ENCODE assay signal across 21 mouse cellular contexts in genomic region chr17:47999403-47999802, GRCm38 (mm10). TPM values are rescaled to one million over a fixed set of nuclear protein-coding genes. Genes with fewer than 3 reads are reported as not detected.
DNase-seq lines count a peak whose midpoint lies in the region; ATAC-seq and TF ChIP-seq lines count a peak whose summit lies in the region.
"Had no signal": no experiment of that assay in that cellular context is flagged by ENCODE, and none has a peak within 500 bp of the region (broad histone marks: within the 10 kb centered on the region; RNA-seq: fewer than 3 reads in every experiment).

No protein-coding gene starts in this region.

- TF ChIP-seq CTCF in intestine, postnatal 0 days (IDR thresholded peaks at IDR 0.05; ENCODE audit: low read depth) = no peak
- TF ChIP-seq CTCF in lung, embryonic 14.5 days (IDR thresholded peaks at IDR 0.05; ENCODE audit: low read depth) = no peak

- WGBS in liver, embryonic 11.5 days = 43% methylated on average over 6 of the region's 6 CpGs
- 45% methylated on average over 6 of the region's 6 CpGs for WGBS in intestine, postnatal 0 days
- 40% methylated on average over 6 of the region's 6 CpGs for WGBS in lung, embryonic 14.5 days
- WGBS in stomach, embryonic 16.5 days = 53% methylated on average over 6 of the region's 6 CpGs
- 70% methylated on average over 6 of the region's 6 CpGs for WGBS in hindbrain, embryonic 11.5 days

- no peak overlapping the region for H3K27ac ChIP-seq in liver, embryonic 11.5 days (ENCODE audit: low read depth, low read length)
- no peak overlapping the region for H3K27ac ChIP-seq in intestine, postnatal 0 days (ENCODE audit: low read depth, low read length)
- peak overlapping the region; percentile 62 for H3K27ac ChIP-seq in lung, embryonic 14.5 days (ENCODE audit: low read depth)
- H3K27ac ChIP-seq in stomach, embryonic 16.5 days (ENCODE audit: low read length) = peak overlapping the region; percentile 23; the same call in 1 of the 2 replicates
- H3K27ac ChIP-seq in hindbrain, embryonic 11.5 days (ENCODE audit: low read depth, low read length) = no peak overlapping the region
- H3K27ac ChIP-seq: kidney, postnatal 0 days had no signal

- peak; percentile 11; the same call in 1 of the 2 replicates for ATAC-seq in liver, embryonic 11.5 days (replicated peaks; ENCODE audit: low FRiP score)
- ATAC-seq in intestine, postnatal 0 days = no peak
- no peak for ATAC-seq in lung, embryonic 14.5 days (ENCODE audit: insufficient read depth)
- ATAC-seq in stomach, embryonic 16.5 days (ENCODE audit: insufficient read depth, low FRiP score) = no peak
- ATAC-seq in erythroid progenitor cell, adult 5-6 weeks (replicated peaks; ENCODE audit: low FRiP score, poor library complexity, severe bottlenecking) = no peak
- no peak for ATAC-seq in hindbrain, embryonic 11.5 days (ENCODE audit: low FRiP score)
- ATAC-seq: forebrain, postnatal 0 days; inflammation-experienced regulatory T-cells, adult 6 months had no signal

- DNase-seq in liver, embryonic 11.5 days (ENCODE audit: low spot score) = no peak
- DNase-seq in liver = no peak
- DNase-seq in lung, embryonic 14.5 days = peak; percentile 15
- DNase-seq in hindbrain, embryonic 11.5 days (ENCODE audit: low spot score) = no peak
- DNase-seq: adrenal gland, postnatal 10 days; cerebellum, adult 2 months; forebrain, postnatal 0 days; heart, adult 18-20 months; right cerebral cortex, adult 18-20 months; thymus, postnatal 4 days had no signal

- no peaks in the 10 kb centered on the region for H3K27me3 ChIP-seq in liver, embryonic 11.5 days (replicated peaks; ENCODE audit: control insufficient read depth, insufficient read depth, low read length)
- no peaks in the 10 kb centered on the region for H3K27me3 ChIP-seq in intestine, postnatal 0 days (replicated peaks; ENCODE audit: control insufficient read depth, insufficient read depth, low read length)
- no peaks in the 10 kb centered on the region for H3K27me3 ChIP-seq in lung, embryonic 14.5 days (ENCODE audit: insufficient read depth, low read length)
- no peaks in the 10 kb centered on the region for H3K27me3 ChIP-seq in stomach, embryonic 16.5 days (ENCODE audit: control insufficient read depth, insufficient read depth, low read length)
- no peaks in the 10 kb centered on the region for H3K27me3 ChIP-seq in hindbrain, embryonic 11.5 days (ENCODE audit: control insufficient read depth, insufficient read depth, low read length)

- H3K4me1 ChIP-seq in liver, embryonic 11.5 days (replicated peaks; ENCODE audit: control insufficient read depth, insufficient read depth, low read length) = peaks cover 44% of the 10 kb centered on the region
- H3K4me1 ChIP-seq in intestine, postnatal 0 days (replicated peaks; ENCODE audit: control insufficient read depth, insufficient read depth, low read length) = 0 out of 2 replicates have a peak, but pooled peaks cover 6% of the 10 kb centered on the region
- peaks cover 18% of the 10 kb centered on the region for H3K4me1 ChIP-seq in lung, embryonic 14.5 days (ENCODE audit: insufficient read depth)
- H3K4me1 ChIP-seq in stomach, embryonic 16.5 days (ENCODE audit: control insufficient read depth, insufficient read depth, low read length) = peaks cover 33% of the 10 kb centered on the region
- H3K4me1 ChIP-seq in hindbrain, embryonic 11.5 days (replicated peaks; ENCODE audit: control insufficient read depth, insufficient read depth, low read length) = no peaks in the 10 kb centered on the region

- no peaks in the 10 kb centered on the region for H3K9me3 ChIP-seq in liver, embryonic 11.5 days (ENCODE audit: control insufficient read depth, low read length)
- H3K9me3 ChIP-seq in intestine, postnatal 0 days (ENCODE audit: control insufficient read depth) = no peaks in the 10 kb centered on the region
- H3K9me3 ChIP-seq in lung, embryonic 14.5 days (ENCODE audit: low read depth, low read length) = no peaks in the 10 kb centered on the region
- no peaks in the 10 kb centered on the region for H3K9me3 ChIP-seq in stomach, embryonic 16.5 days (replicated peaks; ENCODE audit: control insufficient read depth, low read length)
- no peaks in the 10 kb centered on the region for H3K9me3 ChIP-seq in hindbrain, embryonic 11.5 days (ENCODE audit: control insufficient read depth, low read length)

- H3K4me3 ChIP-seq in liver, embryonic 11.5 days (ENCODE audit: low read depth, low read length) = no peak overlapping the region
- no peak overlapping the region for H3K4me3 ChIP-seq in intestine, postnatal 0 days (ENCODE audit: low read depth, low read length)
- no peak overlapping the region for H3K4me3 ChIP-seq in lung, embryonic 14.5 days (ENCODE audit: low read depth, low read length)
- no peak overlapping the region for H3K4me3 ChIP-seq in stomach, embryonic 16.5 days (replicated peaks; ENCODE audit: low read length)
- no peak overlapping the region for H3K4me3 ChIP-seq in hindbrain, embryonic 11.5 days (ENCODE audit: low read depth, low read length)

- peak overlapping the region; percentile 53 for H3K9ac ChIP-seq in liver, embryonic 11.5 days (ENCODE audit: low read depth, low read length)
- H3K9ac ChIP-seq in intestine, postnatal 0 days (ENCODE audit: low read depth, low read length) = no peak overlapping the region
- H3K9ac ChIP-seq in lung, embryonic 14.5 days = no peak overlapping the region
- no peak overlapping the region; the same call in 1 of the 2 replicates for H3K9ac ChIP-seq in stomach, embryonic 16.5 days (ENCODE audit: low read length)
- no peak overlapping the region for H3K9ac ChIP-seq in hindbrain, embryonic 11.5 days (ENCODE audit: low read depth, low read length)
- H3K9ac ChIP-seq: forebrain, postnatal 0 days had no signal

- no peaks in the 10 kb centered on the region for H3K36me3 ChIP-seq in liver, embryonic 11.5 days (ENCODE audit: control insufficient read depth, insufficient read depth, low read length)
- no peaks in the 10 kb centered on the region for H3K36me3 ChIP-seq in intestine, postnatal 0 days (ENCODE audit: control insufficient read depth, insufficient read depth)
- H3K36me3 ChIP-seq in lung, embryonic 14.5 days (ENCODE audit: insufficient read depth) = no peaks in the 10 kb centered on the region
- no peaks in the 10 kb centered on the region for H3K36me3 ChIP-seq in stomach, embryonic 16.5 days (ENCODE audit: control insufficient read depth, insufficient read depth, low read length)
- H3K36me3 ChIP-seq in hindbrain, embryonic 11.5 days (ENCODE audit: control insufficient read depth, insufficient read depth, low read length) = no peaks in the 10 kb centered on the region

- H3K4me2 ChIP-seq in liver, embryonic 11.5 days = peak overlapping the region; percentile 76
- H3K4me2 ChIP-seq in intestine, postnatal 0 days (replicated peaks; ENCODE audit: low read depth) = 0 out of 2 replicates have a peak overlapping the region, but pooled peaks have one; percentile 6
- no peak overlapping the region for H3K4me2 ChIP-seq in lung, embryonic 14.5 days
- H3K4me2 ChIP-seq in stomach, embryonic 16.5 days (ENCODE audit: low read depth, low read length) = no peak overlapping the region
- no peak overlapping the region for H3K4me2 ChIP-seq in hindbrain, embryonic 11.5 days (replicated peaks; ENCODE audit: low read depth, low read length)
- H3K4me2 ChIP-seq: midbrain, embryonic 11.5 days had no signal

RNA-seq across cellular contexts. Expression of gene 1700122O11Rik, which starts 38.7 kb away (rescaled TPM):
- polyA plus RNA-seq in liver, embryonic 11.5 days (2014; fragmentation: Nextera tagmentation; extraction: Ambion mirVana) = not detected in 2 replicates
- not detected in 2 replicates for polyA plus RNA-seq in intestine, postnatal 0 days (2015; fragmentation: Nextera tagmentation; extraction: Ambion mirVana)
- polyA plus RNA-seq in lung, embryonic 14.5 days (2014; fragmentation: Nextera tagmentation; extraction: Ambion mirVana) = not detected in 2 replicates
- polyA plus RNA-seq in stomach, embryonic 16.5 days (2015; fragmentation: Nextera tagmentation; extraction: Ambion mirVana) = not detected in 2 replicates
- not detected in 2 replicates for total RNA-seq in erythroid progenitor cell, adult 5-6 weeks (2015; ENCODE audit: low replicate concordance)
- total RNA-seq in erythroid progenitor cell, adult 5-6 weeks (2017; ENCODE audit: low replicate concordance) = not detected in 2 replicates
- not detected in 2 replicates for polyA plus RNA-seq in hindbrain, embryonic 11.5 days (2014; fragmentation: Nextera tagmentation; extraction: Ambion mirVana)
- total RNA-seq: adrenal gland, postnatal 10 days; forebrain, postnatal 0 days; gastrocnemius, adult 8-10 months; heart, adult 18-20 months; hematopoietic stem cell, adult 5-6 weeks; left cerebral cortex, postnatal 10 days; liver, adult 2 months had no signal
- polyA plus RNA-seq: cerebellum, adult 2 months; forebrain, postnatal 0 days; inflammation-experienced regulatory T-cells, adult 6 months; kidney, postnatal 0 days; liver, adult 2 months; midbrain, embryonic 11.5 days; spleen, adult 2 months had no signal

Comparison
In these comparisons a context has a peak if more than half of its experiments do, and no peak if none do; other contexts are left out.
1. H3K27ac ChIP-seq: peak in lung, embryonic 14.5 days (single experiment) and stomach, embryonic 16.5 days (single experiment); none in liver, embryonic 11.5 days (single experiment), intestine, postnatal 0 days (single experiment) and hindbrain, embryonic 11.5 days (single experiment).
2. H3K4me2 ChIP-seq: peak in liver, embryonic 11.5 days (single experiment) and intestine, postnatal 0 days (single experiment); none in lung, embryonic 14.5 days (single experiment), stomach, embryonic 16.5 days (single experiment) and hindbrain, embryonic 11.5 days (single experiment).